7 mouse cellular contexts compared by ENCODE assay signal in genomic region chr16:18047660-18048059, GRCm38 (mm10). TPM values are rescaled to one million over a fixed set of nuclear protein-coding genes. Genes with fewer than 3 reads are reported as not detected.
DNase-seq lines count a peak whose midpoint lies in the region; ATAC-seq and TF ChIP-seq lines count a peak whose summit lies in the region.

No protein-coding gene starts in this region.

- CTCF ChIA-PET in Patski (lab: Charles Lee) = interaction anchor here (0.6 to 2.1 kb wide), 9 partner anchors 10 to 164 kb away, joined by 3 to 6 read pairs (median 3); no protein-coding TSS in a partner anchor

- H3K4me2 ChIP-seq in hindbrain, postnatal 0 days (ENCODE audit: low read depth, low read length) = no peak overlapping the region
- no peak overlapping the region for H3K4me2 ChIP-seq in lung, embryonic 16.5 days (ENCODE audit: low read depth, low read length)

- no peaks in the 10 kb centered on the region for H3K4me1 ChIP-seq in hindbrain, postnatal 0 days (ENCODE audit: insufficient read depth, low read length)
- H3K4me1 ChIP-seq in lung, embryonic 16.5 days (replicated peaks; ENCODE audit: control insufficient read depth, insufficient read depth, low read length) = peaks cover 3% of the 10 kb centered on the region

- no peaks in the 10 kb centered on the region for H3K27me3 ChIP-seq in Patski
- H3K27me3 ChIP-seq in hindbrain, postnatal 0 days (ENCODE audit: insufficient read depth, low read length) = no peaks in the 10 kb centered on the region
- H3K27me3 ChIP-seq in lung, embryonic 16.5 days (ENCODE audit: control insufficient read depth, insufficient read depth, low read depth, low read length) = no peaks in the 10 kb centered on the region; the same call in 1 of the 2 replicates

- ATAC-seq in Patski = no peak
- ATAC-seq in hindbrain, postnatal 0 days = peak; percentile 75
- ATAC-seq in lung, embryonic 16.5 days (ENCODE audit: low read depth) = peak; percentile 36; the same call in 1 of the 2 replicates

- no peak overlapping the region for H3K4me3 ChIP-seq in hindbrain, postnatal 0 days (ENCODE audit: low read length)
- H3K4me3 ChIP-seq in lung, embryonic 16.5 days (ENCODE audit: low read length) = no peak overlapping the region

- DNase-seq in ovary, postnatal 10 days (ENCODE audit: low spot score) = peak; percentile 9
- DNase-seq in ovary, adult 18-20 months (ENCODE audit: low spot score) = no peak
- DNase-seq in Patski (ENCODE audit: low read depth, low spot score) = no peak
- DNase-seq in embryo, embryonic 11 days = peak; percentile 79
- DNase-seq in hindbrain, postnatal 0 days (ENCODE audit: low spot score) = peak; percentile 80
- peak; percentile 90 for DNase-seq in retina, embryonic 14.5 days (ENCODE audit: low spot score)

- peak; percentile 74 for TF ChIP-seq CTCF in Patski (IDR thresholded peaks at IDR 0.05)
- peak; percentile 69 for TF ChIP-seq CTCF in hindbrain, postnatal 0 days (IDR thresholded peaks at IDR 0.05; ENCODE audit: low read depth)

- no peaks in the 10 kb centered on the region for H3K9me3 ChIP-seq in hindbrain, postnatal 0 days (ENCODE audit: low read length)
- H3K9me3 ChIP-seq in lung, embryonic 16.5 days (ENCODE audit: control insufficient read depth, low read length) = no peaks in the 10 kb centered on the region

- H3K36me3 ChIP-seq in hindbrain, postnatal 0 days (ENCODE audit: insufficient read depth, low read length) = no peaks in the 10 kb centered on the region
- H3K36me3 ChIP-seq in lung, embryonic 16.5 days (ENCODE audit: control insufficient read depth, insufficient read depth, low read length) = no peaks in the 10 kb centered on the region

- in situ Hi-C loops in Patski (cut with MboI; ENCODE audit: low pct_unique_long_range_greater_than_20kb) = no loop called here

- WGBS in hindbrain, postnatal 0 days = 0% methylated on average over 3 of the region's 3 CpGs
- 0% methylated on average over 3 of the region's 3 CpGs for WGBS in lung, embryonic 16.5 days

- no peak overlapping the region for H3K27ac ChIP-seq in hindbrain, postnatal 0 days
- H3K27ac ChIP-seq in lung, embryonic 16.5 days (ENCODE audit: low read length) = no peak overlapping the region

- no peak overlapping the region for H3K9ac ChIP-seq in hindbrain, postnatal 0 days (replicated peaks; ENCODE audit: low read length)
- no peak overlapping the region for H3K9ac ChIP-seq in lung, embryonic 16.5 days (ENCODE audit: low read length)

- POLR2A ChIA-PET in Patski (lab: Charles Lee) = no interaction called here

RNA-seq across cellular contexts. Expression of gene Dgcr6, which starts 5.0 kb away (rescaled TPM):
- 59.5 TPM for polyA plus RNA-seq in Patski (2021)
- total RNA-seq in hindbrain, postnatal 0 days (2014; rRNA removed) = 59.5 and 74.4 TPM in 2 replicates
- 169 and 173 TPM in 2 replicates for polyA plus RNA-seq in hindbrain, postnatal 0 days (2015; fragmentation: Nextera tagmentation; extraction: Ambion mirVana)
- polyA plus RNA-seq in lung, embryonic 16.5 days (2015; fragmentation: Nextera tagmentation; extraction: Ambion mirVana) = 78.5 and 79.2 TPM in 2 replicates

RNA-seq across cellular contexts. Expression of gene Prodh, which starts 42.3 kb away (rescaled TPM):
- polyA plus RNA-seq in Patski (2021) = 1.3 TPM
- total RNA-seq in hindbrain, postnatal 0 days (2014; rRNA removed) = 10.6 and 16.7 TPM in 2 replicates
- 7.4 and 8.7 TPM in 2 replicates for polyA plus RNA-seq in hindbrain, postnatal 0 days (2015; fragmentation: Nextera tagmentation; extraction: Ambion mirVana)
- 12.5 and 13.4 TPM in 2 replicates for polyA plus RNA-seq in lung, embryonic 16.5 days (2015; fragmentation: Nextera tagmentation; extraction: Ambion mirVana)

Comparison
In these comparisons a context has a peak if more than half of its experiments do, and no peak if none do; other contexts are left out.
1. DNase-seq: peak in ovary, postnatal 10 days (single experiment), embryo, embryonic 11 days (single experiment), hindbrain, postnatal 0 days (single experiment) and retina, embryonic 14.5 days (single experiment); none in ovary, adult 18-20 months (single experiment) and Patski (single experiment).